Mouse (Mus musculus) forebrain, postnatal 0 days (tissue): Measurements from ENCODE around the gene BC030867. TPM values are rescaled to one million over a fixed set of nuclear protein-coding genes. Genes with fewer than 3 reads are reported as not detected.

Experiments used
- ATAC-seq: fragments of 200-750 bp; cut with Nextera tagmentation; 2 replicates; pipeline ENCODE4 v1.8.0; 2017; ENCODE audit warnings: mild to moderate bottlenecking, moderate library complexity
- DNase-seq: peaks from one replicate; pipeline ENCODE4 v3.0.0-alpha.2; 2015
- H3K27ac ChIP-seq: fragments of 300-500 bp; sonication (generic); 2 replicates; pipeline ENCODE4 v1.5.1; 2014; ENCODE audit warnings: low read depth, mild to moderate bottlenecking, antibody characterized with exemption, low read length, moderate library complexity, mixed read lengths
- H3K27me3 ChIP-seq: fragments of 300-500 bp; sonication (generic); 2 replicates; pipeline ENCODE4 v1.6.1; 2014; ENCODE audit warnings: mild to moderate bottlenecking, low read length, mixed read lengths; ENCODE audit not compliant: insufficient read depth
- H3K36me3 ChIP-seq: fragments of 300-500 bp; sonication (generic); 2 replicates; pipeline ENCODE4 v1.6.1; 2014; ENCODE audit warnings: mild to moderate bottlenecking, moderate library complexity; ENCODE audit not compliant: insufficient read depth
- H3K4me1 ChIP-seq: fragments of 300-500 bp; sonication (generic); 2 replicates; pipeline ENCODE4 v1.6.1; 2014; ENCODE audit warnings: antibody characterized with exemption; ENCODE audit not compliant: insufficient read depth
- H3K4me2 ChIP-seq: fragments of 300-500 bp; sonication (generic); 2 replicates; pipeline ENCODE4 v1.6.1; 2014; ENCODE audit warnings: low read depth, mild to moderate bottlenecking, moderate library complexity
- H3K4me3 ChIP-seq: fragments of 300-500 bp; sonication (generic); 2 replicates; pipeline ENCODE4 v1.5.1; 2014; ENCODE audit warnings: low read depth, low read length, mixed read lengths
- H3K9ac ChIP-seq: fragments of 300-500 bp; sonication (generic); 2 replicates; pipeline ENCODE4 v1.6.1; 2014; ENCODE audit warnings: mild to moderate bottlenecking
- H3K9me3 ChIP-seq: fragments of 300-500 bp; sonication (generic); 2 replicates; pipeline ENCODE4 v1.6.1; 2016; ENCODE audit warnings: low read length
- CTCF ChIP-seq: sonication (generic); IDR thresholded peaks from 2 replicates; pipeline ENCODE4 v1.5.1; 2016; ENCODE audit warnings: antibody characterized with exemption, control low read depth, low read depth
- WGBS: fragments of 180-500 bp; shearing (Covaris S2); extraction: QIAGEN DNeasy Blood & Tissue Kit; methylation state at CpG from one replicate; pipeline ENCODE4 v1.1.7; 2014; 5-methylcytosine and 5-hydroxymethylcytosine counted together
- microRNA-seq, 2 experiments: library from miRNA; unstranded; fragments of <30 nt; microRNA quantifications; one replicate each; pipeline ENCODE4; 2016
- polyA plus RNA-seq: library from polyadenylated mRNA; unstranded; fragments of >200 nt; fragmentation: Nextera tagmentation; extraction: Ambion mirVana; gene quantifications from 2 replicates; pipeline ENCODE4 v1.2.1, GENCODE M21; 2015
- total RNA-seq: library from RNA; depleted of rRNA; stranded (reverse); fragments of >200 nt; gene quantifications from 2 replicates; pipeline ENCODE4 v1.2.3, GENCODE M21; 2014; rRNA removed

BC030867 gene
- total and polyA plus RNA-seq, 2 experiments from 2014 or later: 0.62 to 1.5 TPM

DNA sequence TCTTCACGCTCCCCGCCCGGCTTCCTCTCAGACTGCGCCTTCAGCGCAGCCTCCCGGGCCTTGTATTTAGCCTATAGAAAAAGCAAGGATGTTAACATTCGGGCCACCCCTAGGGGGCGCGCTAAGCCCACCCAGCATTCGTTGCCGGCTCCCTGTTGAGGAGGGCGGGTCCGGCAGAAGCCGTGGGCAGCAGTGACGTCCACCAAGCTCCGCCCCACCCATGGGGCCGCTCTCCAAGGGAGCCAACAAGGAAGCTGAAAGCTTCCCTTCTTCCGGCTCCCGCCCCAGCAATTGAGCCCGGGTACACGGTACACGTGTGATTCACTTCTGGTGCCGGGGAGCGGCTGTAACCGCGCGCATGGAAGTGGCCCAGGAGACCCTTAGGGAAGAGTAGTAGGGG, 60.3 kb downstream of the BC030867 start:
- Histone ChIP-seq H3K9me3 (no peaks in the 10 kb centered on the region), H3K4me3 (peak overlapping the region; percentile 12; the same call in 1 of the 2 replicates), H3K4me1 (no peaks in the 10 kb centered on the region), H3K36me3 (peaks cover 55% of the 10 kb centered on the region), H3K4me2 (peak overlapping the region; percentile 50), H3K27me3 (no peaks in the 10 kb centered on the region), H3K27ac (0 out of 2 replicates have a peak overlapping the region, but pooled peaks have one; percentile 40), H3K9ac (peak overlapping the region; percentile 22)
- TF ChIP-seq CTCF: peak; percentile 97
- WGBS: under 1% methylated on average over 26 of the region's 27 CpGs
- DNase-seq (peak; percentile 97), ATAC-seq (peak; percentile 96)

DNA sequence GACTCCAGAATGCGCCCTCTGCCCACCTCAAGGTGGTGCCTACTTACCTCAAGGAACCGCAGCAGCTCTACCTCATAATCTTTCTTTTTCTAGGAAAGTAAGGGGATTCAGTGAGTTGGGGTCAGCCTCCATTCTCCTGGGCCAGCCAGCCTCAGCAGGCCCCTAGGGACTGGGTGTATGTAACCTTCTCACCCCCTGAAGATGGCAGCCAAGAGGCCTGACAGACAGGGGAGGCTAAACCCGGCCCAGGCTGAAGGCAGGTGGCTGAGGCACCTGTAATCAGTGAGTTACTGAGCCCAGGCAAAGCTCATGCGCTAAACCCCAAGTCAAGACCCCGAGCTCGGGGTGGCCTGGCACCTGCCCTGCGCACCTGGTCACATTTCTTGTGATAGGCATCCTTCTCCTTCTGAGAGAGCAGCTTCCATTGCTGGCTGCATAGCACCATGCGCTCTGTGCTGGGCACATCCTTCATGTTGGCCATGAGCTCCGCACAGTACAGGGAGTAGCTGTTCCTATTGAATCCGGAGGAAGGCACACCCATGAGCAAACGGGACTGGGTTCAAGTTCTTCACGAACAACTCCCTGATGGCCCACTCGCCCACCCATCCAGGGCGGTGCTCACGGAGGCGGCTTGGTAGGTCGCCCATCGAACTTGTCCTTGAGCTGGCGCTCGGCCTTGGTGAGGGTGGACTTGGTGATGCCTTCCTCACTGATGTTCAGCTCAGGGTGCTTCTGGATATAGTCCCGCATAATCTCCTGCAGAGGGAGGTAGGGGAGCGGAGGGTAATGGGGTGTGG, 61.3 kb downstream of the BC030867 start:
- H3K4me3 ChIP-seq: no peak overlapping the region
- no peak overlapping the region for H3K4me2 ChIP-seq
- no peaks in the 10 kb centered on the region for H3K9me3 ChIP-seq
- H3K36me3 ChIP-seq: peaks cover 65% of the 10 kb centered on the region
- H3K27me3 ChIP-seq: no peaks in the 10 kb centered on the region
- no peak for DNase-seq
- no peak for TF ChIP-seq CTCF
- H3K9ac ChIP-seq: no peak overlapping the region
- ATAC-seq: no peak
- H3K27ac ChIP-seq: no peak overlapping the region
- WGBS: 88% methylated on average over 22 of the region's 22 CpGs
- no peaks in the 10 kb centered on the region for H3K4me1 ChIP-seq

DNA sequence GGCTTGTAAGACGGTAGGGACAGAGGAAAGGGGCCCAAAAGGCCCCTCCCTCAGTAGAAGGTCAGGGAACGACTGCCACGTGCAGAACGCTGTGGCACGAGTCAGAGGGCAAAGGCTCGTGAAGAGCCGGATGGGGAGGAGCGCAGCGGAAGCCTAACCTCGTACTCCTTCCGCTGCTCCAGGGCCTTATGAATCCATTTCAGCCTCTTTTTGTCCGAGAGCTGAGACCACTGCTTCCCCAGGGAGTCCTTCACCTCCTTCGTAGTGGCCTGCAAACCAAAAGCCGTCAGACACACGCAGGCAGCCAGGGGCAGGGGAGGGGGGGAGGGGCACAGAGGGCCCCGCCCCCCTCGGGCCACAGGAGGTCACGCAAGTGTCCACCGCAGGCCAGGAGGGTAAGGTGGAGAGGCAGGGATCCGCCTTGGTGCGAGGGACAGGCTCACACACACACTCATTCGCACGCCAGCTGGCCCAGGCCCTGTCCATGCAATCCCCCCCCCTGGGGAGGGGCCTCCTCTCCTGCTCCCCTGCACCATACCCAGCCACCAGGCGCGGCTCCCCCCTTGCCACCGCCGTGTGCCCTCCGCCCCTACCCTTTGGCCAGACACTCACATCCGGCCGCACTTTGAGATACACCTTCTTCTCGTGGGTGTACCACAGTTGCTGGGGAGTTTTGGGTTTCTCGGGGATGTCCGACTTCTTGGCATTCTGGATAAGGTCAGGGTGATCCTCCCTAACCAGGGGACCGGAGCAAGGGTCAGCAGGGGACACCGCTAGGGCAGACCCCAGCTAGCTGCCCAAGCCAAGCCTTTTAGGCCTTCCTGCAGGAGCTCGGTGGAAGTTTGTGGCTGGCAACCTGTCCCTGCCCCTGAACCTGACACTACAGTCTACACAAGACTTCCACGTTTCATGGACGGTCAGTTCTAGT, 62.4 kb downstream of the BC030867 start:
- DNase-seq (no peak), ATAC-seq (no peak)
- H3K4me1 ChIP-seq: peaks cover 6% of the 10 kb centered on the region; the same call in 1 of the 2 replicates
- 46% methylated on average over 38 of the region's 38 CpGs for WGBS
- no peak overlapping the region for H3K9ac ChIP-seq
- no peak overlapping the region for H3K27ac ChIP-seq
- H3K27me3 ChIP-seq: no peaks in the 10 kb centered on the region
- no peak overlapping the region for H3K4me2 ChIP-seq
- TF ChIP-seq CTCF: no peak
- H3K4me3 ChIP-seq: no peak overlapping the region
- H3K36me3 ChIP-seq: peaks cover 69% of the 10 kb centered on the region
- H3K9me3 ChIP-seq: no peaks in the 10 kb centered on the region

DNA sequence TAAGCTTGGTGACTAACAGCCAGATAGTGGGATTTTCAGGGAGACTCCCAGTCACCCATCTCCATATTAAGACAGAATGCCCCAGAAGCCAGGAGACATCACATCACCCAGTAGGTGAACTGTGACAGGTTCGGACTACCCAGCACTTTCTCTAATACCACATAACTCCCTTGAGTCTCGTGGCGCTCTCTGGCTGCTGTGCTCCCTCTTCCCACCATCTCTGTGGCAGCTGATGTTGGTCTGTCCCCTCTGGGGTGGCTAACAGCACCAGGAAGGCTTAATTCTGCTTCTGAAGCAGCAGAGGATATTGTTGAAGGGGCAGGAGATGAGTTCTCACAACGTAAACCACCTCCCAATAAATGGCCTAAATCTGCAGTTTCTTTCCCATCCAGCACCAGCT, 63.3 kb downstream of the BC030867 start:
- H3K4me2 ChIP-seq: no peak overlapping the region
- H3K9me3 ChIP-seq: no peaks in the 10 kb centered on the region
- H3K36me3 ChIP-seq: peaks cover 60% of the 10 kb centered on the region
- H3K27me3 ChIP-seq: no peaks in the 10 kb centered on the region
- TF ChIP-seq CTCF: no peak
- ATAC-seq (no peak), DNase-seq (no peak)
- H3K4me3 ChIP-seq: no peak overlapping the region
- no peak overlapping the region for H3K27ac ChIP-seq
- H3K9ac ChIP-seq: no peak overlapping the region
- peaks cover 9% of the 10 kb centered on the region; the same call in 1 of the 2 replicates for H3K4me1 ChIP-seq
- 84% methylated on average over 4 of the region's 4 CpGs for WGBS

DNA sequence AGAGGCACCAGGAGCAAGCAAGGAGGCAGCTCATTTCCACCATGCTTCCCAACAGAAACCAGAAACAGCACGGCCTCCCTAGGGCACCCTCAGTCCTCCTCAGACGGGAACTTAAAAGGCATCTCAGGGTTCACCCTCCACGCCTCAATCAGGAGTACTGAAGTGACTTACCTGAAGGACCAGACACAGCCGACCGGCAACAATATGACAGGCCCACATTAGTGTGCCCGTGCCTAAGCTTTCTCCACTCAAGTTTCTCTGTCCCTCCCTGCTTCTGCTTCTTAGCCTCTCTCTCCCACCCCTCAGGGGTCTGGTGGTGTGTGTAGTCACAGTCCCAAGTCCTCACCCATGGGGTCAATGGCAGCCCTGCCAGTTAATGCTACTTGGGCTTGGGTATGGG, 63.9 kb downstream of the BC030867 start:
- Histone ChIP-seq H3K4me1 (peaks cover 9% of the 10 kb centered on the region; the same call in 1 of the 2 replicates), H3K27ac (no peak overlapping the region), H3K4me3 (no peak overlapping the region), H3K36me3 (peaks cover 54% of the 10 kb centered on the region), H3K9ac (no peak overlapping the region), H3K27me3 (no peaks in the 10 kb centered on the region), H3K9me3 (no peaks in the 10 kb centered on the region), H3K4me2 (no peak overlapping the region)
- 89% methylated on average over 6 of the region's 6 CpGs for WGBS
- no peak for TF ChIP-seq CTCF
- ATAC-seq: no peak
- DNase-seq: no peak

DNA sequence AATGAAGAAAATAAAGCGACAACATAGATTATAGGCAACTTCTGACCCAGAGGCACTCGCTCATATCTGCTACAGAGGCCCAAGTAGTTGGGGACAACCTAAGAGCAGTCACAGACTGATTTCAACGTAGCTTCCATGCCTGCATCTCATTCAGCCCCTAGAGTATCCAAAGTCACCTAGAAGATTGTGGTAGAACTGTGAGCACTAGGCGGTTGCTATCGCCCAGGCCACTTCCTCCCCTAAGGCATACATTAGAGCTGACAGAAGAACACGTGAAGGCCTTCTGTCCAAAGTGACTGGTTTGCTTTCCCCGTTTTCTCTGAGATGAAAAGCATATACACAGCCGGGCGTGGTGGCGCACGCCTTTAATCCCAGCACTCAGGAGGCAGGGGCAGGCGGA, 65.6 kb downstream of the BC030867 start:
- peaks cover 48% of the 10 kb centered on the region for H3K36me3 ChIP-seq

More for the DNA sequence above, 65.6 kb downstream of the BC030867 start:
- Histone ChIP-seq H3K4me2 (no peak overlapping the region), H3K27ac (no peak overlapping the region), H3K4me1 (peaks cover 9% of the 10 kb centered on the region; the same call in 1 of the 2 replicates), H3K9me3 (no peaks in the 10 kb centered on the region), H3K4me3 (no peak overlapping the region), H3K9ac (no peak overlapping the region), H3K27me3 (no peaks in the 10 kb centered on the region)
- no peak for TF ChIP-seq CTCF
- ATAC-seq: no peak
- 90% methylated on average over 12 of the region's 12 CpGs for WGBS
- DNase-seq: no peak

Small RNAs within 50 kb of the gene (microRNA-seq; reads per million reads assigned to microRNA genes)
- gene Mir8101: 0.73 to 0.77 reads per million in 2 experiments

Other genes starting within 250 kb of the BC030867 start
- gene Mpp3, start 220.4 kb upstream of the BC030867 start, total RNA-seq: 56.6 and 60.3 TPM in 2 replicates
- 45.5 and 46.4 TPM in 2 replicates for gene Mpp3, start 220.4 kb upstream of the BC030867 start, polyA plus RNA-seq
- 0.69 and 0.86 TPM in 2 replicates for gene Cd300lg, start 207.4 kb upstream of the BC030867 start, total RNA-seq
- 0.15 and 0.30 TPM in 2 replicates for gene Cd300lg, start 207.4 kb upstream of the BC030867 start, polyA plus RNA-seq
- 27.3 and 28.3 TPM in 2 replicates for gene Mpp2, start 160.4 kb upstream of the BC030867 start, total RNA-seq
- 14.1 and 21.4 TPM in 2 replicates for gene Mpp2, start 160.4 kb upstream of the BC030867 start, polyA plus RNA-seq
- gene Ppy, start 147.6 kb upstream of the BC030867 start, total RNA-seq: not detected in 2 replicates
- not detected in 2 replicates for gene Ppy, start 147.6 kb upstream of the BC030867 start, polyA plus RNA-seq
- not detected in 2 replicates for gene Pyy, start 141.1 kb upstream of the BC030867 start, total RNA-seq
- gene Pyy, start 141.1 kb upstream of the BC030867 start, polyA plus RNA-seq: not detected in 2 replicates
- gene Nags, start 103.4 kb upstream of the BC030867 start, total RNA-seq: 0.14 and 0.15 TPM in 2 replicates
- gene Nags, start 103.4 kb upstream of the BC030867 start, polyA plus RNA-seq: 0.28 and 0.35 TPM in 2 replicates
- 42.1 and 44.4 TPM in 2 replicates for gene Tmem101, start 92.5 kb upstream of the BC030867 start, total RNA-seq
- 34.1 and 38.2 TPM in 2 replicates for gene Tmem101, start 92.5 kb upstream of the BC030867 start, polyA plus RNA-seq
- gene Lsm12, start 63.6 kb upstream of the BC030867 start, total RNA-seq: 76.7 and 86.4 TPM in 2 replicates
- 145 and 154 TPM in 2 replicates for gene Lsm12, start 63.6 kb upstream of the BC030867 start, polyA plus RNA-seq
- 27.3 and 32.1 TPM in 2 replicates for gene G6pc3, start 59.3 kb upstream of the BC030867 start, total RNA-seq
- 27.4 and 32.0 TPM in 2 replicates for gene G6pc3, start 59.3 kb upstream of the BC030867 start, polyA plus RNA-seq
- gene Hdac5, start 18.7 kb upstream of the BC030867 start, total RNA-seq: 170 and 209 TPM in 2 replicates
- 67.1 and 69.4 TPM in 2 replicates for gene Hdac5, start 18.7 kb upstream of the BC030867 start, polyA plus RNA-seq
- gene Asb16, start 19.9 kb downstream of the BC030867 start, total RNA-seq: 0.54 and 1.4 TPM in 2 replicates
- gene Asb16, start 19.9 kb downstream of the BC030867 start, polyA plus RNA-seq: 0.11 TPM in 1 of 2 replicates, not detected in the other
- gene Tmub2, start 36.0 kb downstream of the BC030867 start, total RNA-seq: 72.5 and 77.4 TPM in 2 replicates
- 63.0 and 67.0 TPM in 2 replicates for gene Tmub2, start 36.0 kb downstream of the BC030867 start, polyA plus RNA-seq
- 162 and 167 TPM in 2 replicates for gene Atxn7l3, start 47.7 kb downstream of the BC030867 start, total RNA-seq
- 24.3 and 26.2 TPM in 2 replicates for gene Atxn7l3, start 47.7 kb downstream of the BC030867 start, polyA plus RNA-seq
- gene Ubtf, start 70.9 kb downstream of the BC030867 start, total RNA-seq: 94.3 and 109 TPM in 2 replicates
- gene Ubtf, start 70.9 kb downstream of the BC030867 start, polyA plus RNA-seq: 73.2 and 78.7 TPM in 2 replicates
- 0.24 and 1.2 TPM in 2 replicates for gene Slc4a1, start 117.3 kb downstream of the BC030867 start, total RNA-seq
- gene Slc4a1, start 117.3 kb downstream of the BC030867 start, polyA plus RNA-seq: 0.50 and 0.68 TPM in 2 replicates
- 306 and 418 TPM in 2 replicates for gene Rundc3a, start 144.5 kb downstream of the BC030867 start, total RNA-seq
- gene Rundc3a, start 144.5 kb downstream of the BC030867 start, polyA plus RNA-seq: 118 and 121 TPM in 2 replicates
- 96.3 and 114 TPM in 2 replicates for gene Slc25a39, start 159.1 kb downstream of the BC030867 start, total RNA-seq
- 120 and 129 TPM in 2 replicates for gene Slc25a39, start 159.1 kb downstream of the BC030867 start, polyA plus RNA-seq
- 49.5 and 66.2 TPM in 2 replicates for gene Grn, start 181.4 kb downstream of the BC030867 start, total RNA-seq
- 72.3 and 86.6 TPM in 2 replicates for gene Grn, start 181.4 kb downstream of the BC030867 start, polyA plus RNA-seq
- gene Fam171a2, start 198.8 kb downstream of the BC030867 start, total RNA-seq: 351 and 361 TPM in 2 replicates
- 26.2 and 26.9 TPM in 2 replicates for gene Fam171a2, start 198.8 kb downstream of the BC030867 start, polyA plus RNA-seq
- gene Itga2b, start 221.2 kb downstream of the BC030867 start, total RNA-seq: 2.2 and 3.7 TPM in 2 replicates
- 8.7 and 12.4 TPM in 2 replicates for gene Itga2b, start 221.2 kb downstream of the BC030867 start, polyA plus RNA-seq